Mouse (Mus musculus) neural tube, embryonic 15.5 days (tissue): ENCODE measurements around the gene Lcn2. TPM values are rescaled to one million over a fixed set of nuclear protein-coding genes. Genes with fewer than 3 reads are reported as not detected.

Experiments
- ATAC-seq: fragments of 200-750 bp; cut with Nextera tagmentation; 2 replicates; pipeline ENCODE4 v1.8.0; 2017; ENCODE audit warnings: mild to moderate bottlenecking, moderate TSS enrichment, moderate library complexity; ENCODE audit not compliant: low FRiP score
- H3K27ac ChIP-seq: fragments of 300-500 bp; sonication (generic); replicated peaks from 2 replicates; pipeline ENCODE4 v1.5.1; 2015; ENCODE audit warnings: mild to moderate bottlenecking, inconsistent platforms
- H3K27me3 ChIP-seq: fragments of 300-500 bp; sonication (generic); replicated peaks from 2 replicates; pipeline ENCODE4 v1.6.1; 2015; ENCODE audit warnings: inconsistent platforms
- H3K36me3 ChIP-seq: fragments of 300-500 bp; sonication (generic); 2 replicates; pipeline ENCODE4 v1.6.1; 2015; ENCODE audit warnings: inconsistent platforms
- H3K4me1 ChIP-seq: fragments of 300-500 bp; sonication (generic); 2 replicates; pipeline ENCODE4 v1.6.1; 2015; ENCODE audit warnings: inconsistent platforms
- H3K4me2 ChIP-seq: fragments of 300-500 bp; sonication (generic); 2 replicates; pipeline ENCODE4 v1.6.1; 2015; ENCODE audit warnings: inconsistent platforms, mild to moderate bottlenecking, moderate library complexity
- H3K4me3 ChIP-seq: fragments of 300-500 bp; sonication (generic); replicated peaks from 2 replicates; pipeline ENCODE4 v1.5.1; 2015; ENCODE audit warnings: mild to moderate bottlenecking, inconsistent platforms
- H3K9ac ChIP-seq: fragments of 300-500 bp; sonication (generic); replicated peaks from 2 replicates; pipeline ENCODE4 v1.6.1; 2015; ENCODE audit warnings: mild to moderate bottlenecking, inconsistent platforms
- H3K9me3 ChIP-seq: fragments of 300-500 bp; sonication (generic); replicated peaks from 2 replicates; pipeline ENCODE4 v1.6.1; 2016; ENCODE audit warnings: inconsistent platforms
- WGBS: fragments of 180-500 bp; shearing (Covaris S2); methylation state at CpG from one replicate; pipeline ENCODE4 v1.1.7; 2015; ENCODE audit warnings: mixed read lengths; 5-methylcytosine and 5-hydroxymethylcytosine counted together
- polyA plus RNA-seq: library from polyadenylated mRNA; unstranded; fragments of >200 nt; fragmentation: Nextera tagmentation; extraction: Ambion mirVana; gene quantifications from 2 replicates; pipeline ENCODE4 v1.2.1, GENCODE M21; 2015

Gene Lcn2
- polyA plus RNA-seq, 1 experiment from 2014 or later = 1.1 TPM

- H3K9ac ChIP-seq = no peak overlapping the region
- no peak overlapping the region for H3K4me2 ChIP-seq
- peaks cover 17% of the 10 kb centered on the region for H3K4me1 ChIP-seq
- WGBS = 36% methylated on average over 26 of the region's 26 CpGs
- no peaks in the 10 kb centered on the region for H3K9me3 ChIP-seq
- no peaks in the 10 kb centered on the region for H3K27me3 ChIP-seq
- peaks cover 45% of the 10 kb centered on the region for H3K36me3 ChIP-seq
- H3K27ac ChIP-seq = no peak overlapping the region
- no peak overlapping the region for H3K4me3 ChIP-seq
- ATAC-seq = no peak
These were observed 48.0 kb downstream of the Lcn2 start for GRCm38 (mm10) chr2:32339912-32340642.

DNA sequence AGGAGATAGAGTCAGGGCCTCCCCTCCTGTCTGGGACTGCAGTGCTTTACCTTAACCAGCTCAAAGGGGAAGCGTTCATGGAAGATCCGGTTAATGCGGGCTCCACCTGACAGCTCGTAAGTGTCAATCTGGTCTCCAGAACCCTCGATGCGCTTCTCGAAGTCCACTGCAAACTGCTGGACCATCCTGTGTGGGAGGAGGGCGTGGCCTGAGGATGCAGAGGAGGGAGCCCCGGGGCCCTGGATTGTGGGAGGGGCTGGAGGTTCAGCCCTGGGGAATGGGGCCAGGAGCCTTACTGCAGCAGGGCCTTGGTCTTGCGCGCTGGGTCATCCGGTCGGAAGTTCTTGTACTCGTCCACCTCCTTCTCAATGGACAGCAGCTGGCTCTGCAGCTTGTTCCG, 52.2 kb downstream of the Lcn2 start:
- no peaks in the 10 kb centered on the region for H3K4me1 ChIP-seq
- no peaks in the 10 kb centered on the region for H3K9me3 ChIP-seq
- H3K4me3 ChIP-seq = no peak overlapping the region
- no peaks in the 10 kb centered on the region for H3K27me3 ChIP-seq
- WGBS = 45% methylated on average over 15 of the region's 15 CpGs
- H3K27ac ChIP-seq = no peak overlapping the region
- no peak overlapping the region for H3K9ac ChIP-seq
- no peak overlapping the region for H3K4me2 ChIP-seq
- H3K36me3 ChIP-seq = peaks cover 85% of the 10 kb centered on the region
- ATAC-seq = no peak

Other genes with a start within 250 kb of the Lcn2 start
- 56.6 and 59.9 TPM in 2 replicates for gene Prrc2b, start 237.2 kb downstream of the Lcn2 start, polyA plus RNA-seq
- gene Pomt1, start 151.7 kb downstream of the Lcn2 start, polyA plus RNA-seq = 30.7 and 30.9 TPM in 2 replicates
- 88.6 and 95.8 TPM in 2 replicates for gene Uck1, start 128.1 kb downstream of the Lcn2 start, polyA plus RNA-seq
- gene Golga2, start 100.9 kb downstream of the Lcn2 start, polyA plus RNA-seq = 27.5 and 31.3 TPM in 2 replicates
- gene Swi5, start 100.2 kb downstream of the Lcn2 start, polyA plus RNA-seq = 421 and 448 TPM in 2 replicates
- 43.8 and 44.8 TPM in 2 replicates for gene Ciz1, start 35.9 kb downstream of the Lcn2 start, polyA plus RNA-seq
- gene Dnm1, start 34.9 kb downstream of the Lcn2 start, polyA plus RNA-seq = 72.4 and 86.9 TPM in 2 replicates
- 163 and 195 TPM in 2 replicates for gene 1110008P14Rik, start 6.3 kb downstream of the Lcn2 start, polyA plus RNA-seq
- gene Ptges2, start 7.6 kb upstream of the Lcn2 start, polyA plus RNA-seq = 47.3 and 52.1 TPM in 2 replicates
- 4.4 and 5.3 TPM in 2 replicates for gene Naif1, start 62.2 kb upstream of the Lcn2 start, polyA plus RNA-seq
- gene Slc25a25, start 63.2 kb upstream of the Lcn2 start, polyA plus RNA-seq = 51.4 and 58.8 TPM in 2 replicates
- gene Fam102a, start 147.1 kb upstream of the Lcn2 start, polyA plus RNA-seq = 6.7 and 7.0 TPM in 2 replicates
- 141 and 147 TPM in 2 replicates for gene Dpm2, start 182.6 kb upstream of the Lcn2 start, polyA plus RNA-seq
- gene Pip5kl1, start 186.5 kb upstream of the Lcn2 start, polyA plus RNA-seq = 16.3 and 17.8 TPM in 2 replicates
- gene 9430097D07Rik, start 187.4 kb upstream of the Lcn2 start, polyA plus RNA-seq = 0.59 and 0.99 TPM in 2 replicates
- gene St6galnac4, start 198.8 kb upstream of the Lcn2 start, polyA plus RNA-seq = 43.9 and 44.6 TPM in 2 replicates
- 13.5 and 14.4 TPM in 2 replicates for gene St6galnac6, start 211.5 kb upstream of the Lcn2 start, polyA plus RNA-seq
- gene Ak1, start 233.5 kb upstream of the Lcn2 start, polyA plus RNA-seq = 88.5 and 103 TPM in 2 replicates